Mouse (Mus musculus) gastrocnemius, postnatal 25 days (tissue): ENCODE measurements around the gene Pitx3. TPM values are rescaled to one million over a fixed set of nuclear protein-coding genes. Genes with fewer than 3 reads are reported as not detected.
A peak's percentile ranks its signal among the peaks of the same experiment; 100 is the strongest.
"Not testable (repeated sequence)": the region's sequence is repeated elsewhere in the genome, so short reads cannot be mapped to it uniquely, and the experiment has no call there.

Experiments used
- DNase-seq: peaks from one replicate; pipeline ENCODE4 v3.0.0; 2022
- long read RNA-seq, 2 experiments: library from polyadenylated mRNA; stranded (forward); transcript quantifications; one replicate each; pipeline ENCODE4 v2.0.0; 2021
- total RNA-seq, 2 experiments: library from RNA; stranded (reverse); gene quantifications; 1 replicate in 1 of 2; 2 replicates in 1 of 2; pipeline ENCODE4 v1.2.3; 2021

Gene Pitx3
- 10 to 100 TPM in 1 of 2 experiments, 1 to 10 TPM in 1; 9.9 to 12.7 TPM for total RNA-seq
- long read RNA-seq, experiment 1, transcript Pitx3-201 (4 exons, 1,380 nt): major isoform, 17 of 19 reads
- long read RNA-seq, experiment 1, partial matches to known transcripts: 0 of 19 reads
- long read RNA-seq, experiment 1, other reads (novel, unspliced or antisense): 2 of 19 reads
- long read RNA-seq, experiment 2, transcript Pitx3-201 (4 exons, 1,380 nt): major isoform, 15 of 18 reads
- long read RNA-seq, experiment 2, partial matches to known transcripts: 0 of 18 reads
- long read RNA-seq, experiment 2, other reads (novel, unspliced or antisense): 3 of 18 reads

- peak; percentile 68 for DNase-seq
These were observed at the start of gene Pitx3 for GRCm38 (mm10) chr19:46147511-46148371. Gene Pitx3, minus strand, starts transcription at chr19:46148326.

DNA sequence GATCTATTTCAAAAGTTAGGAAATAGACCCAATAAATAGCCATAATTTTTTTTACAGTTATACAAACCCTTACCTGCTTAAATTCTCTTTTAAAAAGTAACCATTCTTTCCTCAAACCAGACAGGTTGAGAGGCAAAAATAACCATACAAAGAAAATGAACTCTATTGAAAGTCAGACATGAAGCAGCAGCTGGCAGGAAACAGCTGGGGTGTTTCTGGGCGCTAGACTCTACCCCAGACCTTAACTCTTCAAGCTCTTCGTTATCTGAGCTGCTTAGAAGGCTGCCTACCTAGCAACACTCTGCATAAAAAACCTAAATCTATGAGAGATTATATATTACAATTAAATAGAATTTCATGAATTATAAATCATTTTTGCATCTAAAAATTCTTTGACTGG, 39.1 kb upstream of the Pitx3 start:
- DNase-seq: no peak

- peak; percentile 65 for DNase-seq
These were observed 38.5 kb upstream of the Pitx3 start for GRCm38 (mm10) chr19:46186611-46187010.

GRCm38 (mm10) chr19:46182241-46182640, 34.1 kb upstream of the Pitx3 start:
- no peak for DNase-seq

- DNase-seq: no peak
These were observed 32.1 kb upstream of the Pitx3 start for GRCm38 (mm10) chr19:46180274-46180673.

DNA sequence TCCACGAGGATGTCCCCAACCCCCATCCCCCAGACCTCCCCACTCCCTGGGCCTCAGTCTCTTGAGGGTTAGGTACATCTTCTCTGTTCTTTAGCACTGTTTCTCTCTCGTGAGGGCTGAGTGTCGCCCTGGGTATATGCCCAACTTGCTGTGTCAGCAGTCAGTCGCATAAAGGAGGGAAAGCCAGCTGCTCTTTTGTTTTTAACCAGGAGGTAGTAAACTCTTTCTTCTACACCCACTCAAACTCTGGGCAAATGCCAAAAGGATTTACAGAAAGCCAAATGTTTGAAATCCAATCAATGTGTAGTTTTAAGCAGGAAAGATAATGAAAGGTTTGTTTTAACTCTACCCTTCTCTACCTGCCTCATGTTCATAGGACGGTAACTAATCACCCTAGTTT, 28.9 kb upstream of the Pitx3 start:
- no peak for DNase-seq

GRCm38 (mm10) chr19:46175173-46175572, 27.0 kb upstream of the Pitx3 start:
- no peak for DNase-seq

DNA sequence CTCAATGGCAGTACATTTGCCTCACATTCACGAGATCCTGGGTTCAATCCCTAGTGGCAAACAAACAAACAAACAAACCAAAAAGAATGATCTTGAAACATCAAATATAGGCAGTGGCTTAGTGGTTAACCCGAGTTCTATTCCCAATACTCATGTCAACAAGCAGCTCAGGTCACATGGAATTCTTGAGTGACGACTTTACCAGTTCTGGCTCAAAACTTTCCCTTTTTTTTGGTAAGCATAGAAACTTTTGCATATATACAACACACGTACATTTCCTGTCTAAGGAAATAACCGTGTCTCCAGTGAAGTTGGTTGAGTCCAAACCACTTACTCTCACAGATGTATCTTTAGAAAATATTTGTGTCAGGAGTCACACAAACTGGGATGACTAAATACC, 24.4 kb upstream of the Pitx3 start:
- no peak for DNase-seq

- DNase-seq: no peak
These were observed 21.8 kb upstream of the Pitx3 start for GRCm38 (mm10) chr19:46169913-46170312.

GRCm38 (mm10) chr19:46169396-46169795, 21.3 kb upstream of the Pitx3 start:
- DNase-seq: no peak

DNA sequence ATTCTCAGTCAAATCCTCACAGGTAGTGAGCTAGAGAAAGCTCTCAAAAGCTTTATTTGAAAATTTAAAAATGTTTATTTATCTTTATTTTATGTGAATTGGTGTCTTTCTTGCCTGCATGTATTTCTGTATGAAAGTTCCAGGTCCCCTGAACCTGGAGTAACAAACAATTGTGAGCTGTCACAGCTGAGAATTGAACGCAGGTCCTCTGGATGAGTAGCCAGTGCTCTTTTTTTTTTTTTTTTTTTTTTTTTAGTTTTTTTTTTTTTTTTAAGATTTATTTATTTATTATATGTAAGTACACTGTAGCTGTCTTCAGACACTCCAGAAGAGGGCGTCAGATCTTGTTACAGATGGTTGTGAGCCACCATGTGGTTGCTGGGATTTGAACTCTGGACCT, 19.0 kb upstream of the Pitx3 start:
- DNase-seq: not testable (repeated sequence)

- DNase-seq: no peak
These were observed 17.8 kb upstream of the Pitx3 start for GRCm38 (mm10) chr19:46165950-46166349.

GRCm38 (mm10) chr19:46152127-46152803, 4.1 kb upstream of the Pitx3 start, which contains the start of gene Gbf1:
Gene Gbf1, plus strand, starts transcription at chr19:46152509.
- DNase-seq: peak; percentile 97

- no peak for DNase-seq
These were observed 965 bp upstream of the Pitx3 start for GRCm38 (mm10) chr19:46149091-46149490.

- DNase-seq: peak; percentile 91
These were observed 240 bp upstream of the Pitx3 start for GRCm38 (mm10) chr19:46148372-46148760.

DNA sequence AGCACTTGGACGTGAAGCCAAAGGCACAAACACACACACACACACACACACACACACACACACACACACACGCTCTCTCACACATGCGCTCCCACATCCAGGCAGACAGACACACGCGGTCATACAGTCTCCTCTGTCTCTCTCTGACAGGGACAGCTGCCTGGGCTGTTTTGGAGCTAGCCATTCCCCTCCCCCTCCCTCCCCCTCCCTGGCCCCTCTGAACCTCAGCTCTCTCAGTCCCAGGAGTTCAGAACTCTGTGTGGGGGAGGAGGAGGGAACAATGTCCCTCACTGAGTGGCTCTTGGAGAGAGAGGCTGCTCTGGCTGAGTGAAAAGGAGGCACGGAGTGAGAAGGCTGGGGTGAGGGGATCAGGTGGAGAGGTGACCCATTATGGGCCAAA, 7.0 kb downstream of the Pitx3 start:
- DNase-seq: peak; percentile 28

GRCm38 (mm10) chr19:46140324-46140723, 7.8 kb downstream of the Pitx3 start:
- no peak for DNase-seq

DNA sequence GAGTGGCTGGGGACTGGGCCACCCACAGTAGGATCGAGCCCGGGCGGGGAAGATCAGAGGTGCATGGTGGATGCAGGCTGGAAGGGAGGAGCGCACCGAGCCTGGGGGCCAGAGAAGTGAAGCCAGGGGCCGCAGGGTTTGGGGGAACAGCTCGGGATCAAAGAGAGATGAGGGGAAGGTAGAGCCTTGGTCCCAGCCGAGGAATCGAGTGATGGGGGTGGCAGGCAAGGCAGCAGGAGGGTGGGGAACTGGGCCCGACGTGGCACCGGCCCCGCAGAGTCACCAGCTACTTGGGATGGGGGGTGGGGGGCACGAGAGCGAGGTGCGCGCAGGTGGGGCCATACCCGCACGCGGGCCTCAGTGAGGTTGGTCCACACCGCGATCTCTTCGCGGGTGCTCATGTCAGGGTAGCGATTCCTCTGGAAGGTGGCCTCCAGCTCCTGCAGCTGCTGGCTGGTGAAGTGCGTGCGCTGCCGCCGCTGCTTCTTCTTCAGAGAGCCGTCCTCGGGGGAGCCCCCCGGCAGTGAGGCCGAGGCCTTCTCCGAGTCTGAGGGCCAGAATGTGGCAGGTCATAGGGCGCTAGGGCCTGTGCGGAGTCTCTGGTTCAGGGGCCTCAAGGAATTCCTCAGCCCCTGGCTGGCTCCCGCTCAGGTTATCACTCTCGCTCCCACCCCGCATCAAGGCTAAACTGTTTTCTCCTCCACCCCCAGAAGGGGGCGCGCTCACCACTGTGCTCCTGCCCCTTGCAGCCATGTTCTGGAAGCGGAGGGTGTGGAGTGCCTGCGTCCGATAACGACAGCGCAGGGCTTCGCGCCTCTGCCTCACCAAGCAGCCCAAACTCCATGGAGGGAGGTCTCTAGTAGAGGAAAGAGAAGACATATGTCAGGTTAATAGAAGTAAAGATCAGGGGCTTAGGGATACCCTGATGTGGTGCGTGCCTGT, 11.2 kb downstream of the Pitx3 start:
- peak; percentile 50 for DNase-seq

DNA sequence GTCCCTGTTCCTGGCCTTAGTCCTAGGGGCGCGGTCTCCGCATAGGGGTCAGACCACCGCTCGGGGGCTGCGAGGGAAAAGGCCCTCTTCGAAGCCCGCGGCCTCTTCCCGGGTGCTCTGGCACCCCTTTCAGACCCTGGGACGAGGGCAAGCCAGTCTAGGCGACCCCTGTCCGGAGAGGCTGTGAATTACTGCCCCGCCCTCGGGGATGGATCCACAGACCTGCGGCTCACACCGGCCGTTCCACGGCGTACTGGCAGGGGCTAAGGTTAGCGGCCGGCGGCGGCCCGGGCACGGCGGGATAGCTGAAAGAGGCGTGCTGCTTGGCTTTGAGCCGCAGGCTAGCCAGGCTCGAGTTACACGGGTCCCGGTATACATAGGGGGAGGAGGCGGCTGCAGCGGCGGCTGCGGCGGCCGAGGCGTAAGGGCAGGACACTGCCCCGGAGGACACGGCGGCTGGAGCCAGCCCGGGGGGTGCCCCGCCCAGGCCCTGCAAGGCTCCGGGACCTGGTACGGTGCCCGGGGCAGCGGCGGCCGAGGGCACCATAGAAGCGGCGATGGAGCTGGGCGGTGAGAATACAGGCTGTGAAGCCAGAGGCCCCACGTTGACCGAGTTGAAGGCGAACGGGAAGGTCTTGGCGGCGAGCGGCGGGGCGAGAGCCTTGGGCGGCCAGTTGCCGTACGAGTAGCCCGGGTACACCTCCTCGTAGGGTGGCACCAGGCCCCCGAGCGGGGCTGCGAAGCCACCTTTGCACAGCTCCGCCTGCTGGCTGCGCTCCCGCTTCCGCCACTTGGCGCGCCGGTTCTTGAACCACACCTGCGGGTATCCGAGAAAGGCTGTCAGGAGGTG, 12.1 kb downstream of the Pitx3 start:
- peak; percentile 86 for DNase-seq

- peak; percentile 79 for DNase-seq
These were observed 12.8 kb downstream of the Pitx3 start for GRCm38 (mm10) chr19:46135297-46135696.

GRCm38 (mm10) chr19:46132577-46132976, 15.5 kb downstream of the Pitx3 start:
- no peak for DNase-seq
